Mouse (Mus musculus) midbrain, embryonic 14.5 days (tissue): ENCODE measurements around the gene Ifi35. TPM values are rescaled to one million over a fixed set of nuclear protein-coding genes. Genes with fewer than 3 reads are reported as not detected.
"Not testable (repeated sequence)": the region's sequence is repeated elsewhere in the genome, so short reads cannot be mapped to it uniquely, and the experiment has no call there.

ENCODE experiments used
- ATAC-seq: fragments of 200-750 bp; cut with Nextera tagmentation; 2 replicates; pipeline ENCODE4 v1.8.0; 2017; ENCODE audit warnings: moderate number of reproducible peaks, moderate library complexity; ENCODE audit not compliant: low FRiP score, low TSS enrichment
- DNase-seq: peaks from one replicate; pipeline ENCODE4 v3.0.0-alpha.2; 2015
- H3K27ac ChIP-seq: fragments of 300-500 bp; sonication (generic); replicated peaks from 2 replicates; pipeline ENCODE4 v1.5.1; 2014; ENCODE audit warnings: mild to moderate bottlenecking, low read depth, low read length, moderate library complexity
- H3K27me3 ChIP-seq: fragments of 300-500 bp; sonication (generic); 2 replicates; pipeline ENCODE4 v1.6.1; 2014; ENCODE audit warnings: low read length, control low read depth, mixed read lengths; ENCODE audit not compliant: control insufficient read depth, insufficient read depth
- H3K36me3 ChIP-seq: fragments of 300-500 bp; sonication (generic); 2 replicates; pipeline ENCODE4 v1.6.1; 2014; ENCODE audit warnings: low read length, control low read depth; ENCODE audit not compliant: control insufficient read depth, insufficient read depth
- H3K4me1 ChIP-seq: fragments of 300-500 bp; sonication (generic); 2 replicates; pipeline ENCODE4 v1.6.1; 2014; ENCODE audit warnings: mild to moderate bottlenecking, antibody characterized with exemption, low read length, control low read depth; ENCODE audit not compliant: control insufficient read depth, insufficient read depth
- H3K4me2 ChIP-seq: fragments of 300-500 bp; sonication (generic); 2 replicates; pipeline ENCODE4 v1.6.1; 2014; ENCODE audit warnings: mild to moderate bottlenecking, low read length, moderate library complexity
- H3K4me3 ChIP-seq: fragments of 300-500 bp; sonication (generic); replicated peaks from 2 replicates; pipeline ENCODE4 v1.5.1; 2014; ENCODE audit warnings: low read depth, low read length
- H3K9ac ChIP-seq: fragments of 300-500 bp; sonication (generic); replicated peaks from 2 replicates; pipeline ENCODE4 v1.6.1; 2014; ENCODE audit warnings: mild to moderate bottlenecking, low read length, moderate library complexity
- H3K9me3 ChIP-seq: fragments of 300-500 bp; sonication (generic); 2 replicates; pipeline ENCODE4 v1.6.1; 2016; ENCODE audit warnings: low read length, control low read depth, mixed read lengths; ENCODE audit not compliant: control insufficient read depth
- WGBS: fragments of 180-500 bp; shearing (Covaris S2); extraction: QIAGEN DNeasy Blood & Tissue Kit; methylation state at CpG from one replicate; pipeline ENCODE4 v1.1.7; 2014; 5-methylcytosine and 5-hydroxymethylcytosine counted together
- polyA plus RNA-seq: library from polyadenylated mRNA; unstranded; fragments of >200 nt; fragmentation: Nextera tagmentation; extraction: Ambion mirVana; gene quantifications from 2 replicates; pipeline ENCODE4 v1.2.1, GENCODE M21; 2014

Ifi35 gene
- polyA plus RNA-seq, 1 experiment from 2014 or later, result 5.9 TPM

- ATAC-seq (no peak), DNase-seq (peak; percentile 77)
- 18% methylated on average over 13 of the region's 13 CpGs for WGBS
- Histone ChIP-seq H3K9me3 (no peaks in the 10 kb centered on the region), H3K9ac (peak overlapping the region; percentile 4; the same call in 1 of the 2 replicates), H3K27me3 (no peaks in the 10 kb centered on the region), H3K4me1 (peaks cover 39% of the 10 kb centered on the region), H3K27ac (peak overlapping the region; percentile 52), H3K4me3 (peak overlapping the region; percentile 98), H3K36me3 (peaks cover 52% of the 10 kb centered on the region), H3K4me2 (peak overlapping the region; percentile 76)
Measured at GRCm38 (mm10) chr11:101462583-101463440, 14.6 kb downstream of the Ifi35 start.

GRCm38 (mm10) chr11:101464211-101465100 lies 16.2 kb downstream of the Ifi35 start, which contains the start of gene Rnd2:
TSS of gene Rnd2 (plus strand) at chr11:101464999.
- Histone ChIP-seq H3K27me3 (no peaks in the 10 kb centered on the region), H3K27ac (peak within 1 kb of the TSS; percentile 91), H3K36me3 (peaks cover 35% of the 10 kb centered on the region), H3K4me2 (peak within 1 kb of the TSS; percentile 76), H3K4me1 (peaks cover 45% of the 10 kb centered on the region), H3K9me3 (no peaks in the 10 kb centered on the region), H3K4me3 (peak within 1 kb of the TSS; percentile 98), H3K9ac (peak within 1 kb of the TSS; percentile 90)
- ATAC-seq, result no peak
- WGBS, result 17% methylated on average over 12 of the region's 12 CpGs
- no peak for DNase-seq

- peak; percentile 84 for DNase-seq
- WGBS, result 1% methylated on average over 51 of the region's 51 CpGs
- peak overlapping the region; percentile 76 for H3K4me2 ChIP-seq
- peak overlapping the region; percentile 90 for H3K9ac ChIP-seq
- H3K9me3 ChIP-seq, result no peaks in the 10 kb centered on the region
- peak overlapping the region; percentile 91 for H3K27ac ChIP-seq
- H3K4me1 ChIP-seq, result peaks cover 45% of the 10 kb centered on the region
- H3K4me3 ChIP-seq, result peak overlapping the region; percentile 98
- peak; percentile 41 for ATAC-seq
- H3K36me3 ChIP-seq, result peaks cover 27% of the 10 kb centered on the region
- H3K27me3 ChIP-seq, result no peaks in the 10 kb centered on the region
Measured at GRCm38 (mm10) chr11:101465101-101465868, 17.1 kb downstream of the Ifi35 start.

GRCm38 (mm10) chr11:101465869-101466551 lies 17.8 kb downstream of the Ifi35 start, which contains the start of gene Vat1:
TSS of gene Vat1 (minus strand) at chr11:101466230.
- peak within 1 kb of the TSS; percentile 90 for H3K9ac ChIP-seq
- H3K4me1 ChIP-seq, result peaks cover 45% of the 10 kb centered on the region
- H3K27me3 ChIP-seq, result no peaks in the 10 kb centered on the region
- peaks cover 27% of the 10 kb centered on the region for H3K36me3 ChIP-seq
- H3K4me3 ChIP-seq, result peak within 1 kb of the TSS; percentile 98
- no peaks in the 10 kb centered on the region for H3K9me3 ChIP-seq
- H3K4me2 ChIP-seq, result peak within 1 kb of the TSS; percentile 77
- DNase-seq, result peak; percentile 90
- peak within 1 kb of the TSS; percentile 91 for H3K27ac ChIP-seq
- WGBS, result 1% methylated on average over 60 of the region's 60 CpGs
- peak; percentile 62 for ATAC-seq

- not testable (repeated sequence) for ATAC-seq, H3K27ac ChIP-seq, H3K9me3 ChIP-seq, DNase-seq, H3K9ac ChIP-seq, H3K27me3 ChIP-seq
- peak overlapping the region; percentile 98 for H3K4me3 ChIP-seq
- WGBS, result 57% methylated on average over 5 of the region's 5 CpGs
- H3K36me3 ChIP-seq, result peaks cover 24% of the 10 kb centered on the region
- peak overlapping the region; percentile 76 for H3K4me2 ChIP-seq
- H3K4me1 ChIP-seq, result peaks cover 45% of the 10 kb centered on the region
Measured at GRCm38 (mm10) chr11:101466552-101466950, 18.3 kb downstream of the Ifi35 start.

- Histone ChIP-seq H3K4me3 (peak overlapping the region; percentile 81), H3K4me2 (peak overlapping the region; percentile 77), H3K4me1 (peaks cover 37% of the 10 kb centered on the region), H3K36me3 (peaks cover 13% of the 10 kb centered on the region), H3K9ac (peak overlapping the region; percentile 79), H3K27ac (peak overlapping the region; percentile 85), H3K27me3 (no peaks in the 10 kb centered on the region), H3K9me3 (no peaks in the 10 kb centered on the region)
- under 1% methylated on average over 54 of the region's 54 CpGs for WGBS
- ATAC-seq, result peak; percentile 77
- peak; percentile 91 for DNase-seq
Measured at GRCm38 (mm10) chr11:101467477-101468262, 19.5 kb downstream of the Ifi35 start.

- Histone ChIP-seq H3K9ac (peak overlapping the region; percentile 79), H3K27me3 (no peaks in the 10 kb centered on the region), H3K27ac (peak overlapping the region; percentile 85), H3K4me3 (peak overlapping the region; percentile 81), H3K4me2 (peak overlapping the region; percentile 77), H3K9me3 (no peaks in the 10 kb centered on the region), H3K36me3 (peaks cover 9% of the 10 kb centered on the region), H3K4me1 (peaks cover 32% of the 10 kb centered on the region)
- peak; percentile 41 for ATAC-seq
- under 1% methylated on average over 31 of the region's 31 CpGs for WGBS
- DNase-seq, result peak; percentile 68
Measured at GRCm38 (mm10) chr11:101468263-101468688, 20.1 kb downstream of the Ifi35 start.
